Mouse (Mus musculus): ENCODE measurements around the gene BC037034. TPM values are rescaled to one million over a fixed set of nuclear protein-coding genes. Genes with fewer than 3 reads are reported as not detected.

The BC037034 gene
- 7.9 and 8.0 TPM in 2 replicates for polyA plus RNA-seq (2016; fragmentation: Nextera tagmentation; extraction: Ambion mirVana)

- Histone ChIP-seq H3K27me3 (replicated peaks) (no peaks in the 10 kb centered on the region), H3K4me3 (peak within 1 kb of the TSS; percentile 95), H3K4me1 (replicated peaks) (peaks cover 53% of the 10 kb centered on the region), H3K9ac (peak within 1 kb of the TSS; percentile 97), H3K4me2 (peak within 1 kb of the TSS; percentile 99), H3K9me3 (replicated peaks) (no peaks in the 10 kb centered on the region), H3K27ac (ENCODE audit: poor library complexity, severe bottlenecking) (peak within 1 kb of the TSS; percentile 67), H3K36me3 (peaks cover 48% of the 10 kb centered on the region)
- WGBS, result under 1% methylated on average over 70 of the region's 71 CpGs
- peak; percentile 89 for ATAC-seq (ENCODE audit: insufficient number of reproducible peaks, low FRiP score)
These were observed at the start of gene BC037034 for GRCm38 (mm10) chr5:138263260-138264206. TSS of gene BC037034 (minus strand) at chr5:138264033.

GRCm38 (mm10) chr5:138312795-138313194 is 49.0 kb upstream of the BC037034 start:
- ATAC-seq (ENCODE audit: insufficient number of reproducible peaks, low FRiP score), result no peak
- H3K36me3 ChIP-seq, result no peaks in the 10 kb centered on the region
- H3K9ac ChIP-seq, result no peak overlapping the region
- H3K4me2 ChIP-seq, result no peak overlapping the region
- no peak overlapping the region for H3K4me3 ChIP-seq
- no peaks in the 10 kb centered on the region for H3K4me1 ChIP-seq (replicated peaks)
- 0 out of 2 replicates have a peak, but pooled peaks cover under 1% of the 10 kb centered on the region for H3K9me3 ChIP-seq (replicated peaks)
- 73% methylated on average over 3 of the region's 3 CpGs for WGBS
- H3K27me3 ChIP-seq (replicated peaks), result no peaks in the 10 kb centered on the region
- H3K27ac ChIP-seq (ENCODE audit: poor library complexity, severe bottlenecking), result no peak overlapping the region

GRCm38 (mm10) chr5:138299613-138300012 is 35.8 kb upstream of the BC037034 start:
- Histone ChIP-seq H3K4me2 (no peak overlapping the region), H3K4me3 (no peak overlapping the region), H3K9me3 (replicated peaks) (no peaks in the 10 kb centered on the region), H3K9ac (no peak overlapping the region), H3K36me3 (no peaks in the 10 kb centered on the region), H3K27ac (ENCODE audit: poor library complexity, severe bottlenecking) (no peak overlapping the region), H3K4me1 (replicated peaks) (peaks cover 5% of the 10 kb centered on the region; the same call in 1 of the 2 replicates), H3K27me3 (replicated peaks) (no peaks in the 10 kb centered on the region)
- whole genome bisulfite sequencing, result 50% methylated on average over 2 of the region's 2 CpGs
- no peak for ATAC-seq (ENCODE audit: insufficient number of reproducible peaks, low FRiP score)

- Histone ChIP-seq H3K4me3 (no peak overlapping the region), H3K4me1 (replicated peaks) (peaks cover 5% of the 10 kb centered on the region; the same call in 1 of the 2 replicates), H3K27ac (ENCODE audit: poor library complexity, severe bottlenecking) (no peak overlapping the region), H3K36me3 (no peaks in the 10 kb centered on the region), H3K27me3 (replicated peaks) (no peaks in the 10 kb centered on the region), H3K9ac (no peak overlapping the region), H3K4me2 (no peak overlapping the region), H3K9me3 (replicated peaks) (no peaks in the 10 kb centered on the region)
- no peak for ATAC-seq (ENCODE audit: insufficient number of reproducible peaks, low FRiP score)
These were observed 30.3 kb upstream of the BC037034 start for GRCm38 (mm10) chr5:138294158-138294557.

DNA sequence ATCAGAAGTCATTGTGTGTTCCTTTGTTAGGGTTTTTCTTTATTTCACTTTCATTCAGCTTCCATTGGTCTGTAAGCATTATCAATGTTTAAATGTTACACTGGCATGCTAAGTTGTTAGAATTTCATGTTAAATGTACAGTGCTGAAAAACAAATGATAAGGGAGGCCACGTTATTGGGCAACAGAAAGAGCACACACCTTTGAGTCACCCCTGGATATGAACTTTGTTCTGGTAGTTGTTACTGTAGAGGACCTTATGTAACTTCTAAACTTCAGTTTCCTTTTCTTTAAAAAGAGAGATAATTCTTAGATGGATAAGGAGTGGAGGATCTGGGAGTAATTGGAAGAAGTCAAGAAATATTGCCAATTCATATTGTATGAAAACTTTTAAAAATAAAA is 27.8 kb upstream of the BC037034 start:
- 65% methylated on average over 1 of the region's 1 CpGs for whole genome bisulfite sequencing
- Histone ChIP-seq H3K9me3 (replicated peaks) (no peaks in the 10 kb centered on the region), H3K4me1 (replicated peaks) (no peaks in the 10 kb centered on the region), H3K36me3 (no peaks in the 10 kb centered on the region), H3K27me3 (replicated peaks) (no peaks in the 10 kb centered on the region), H3K9ac (no peak overlapping the region), H3K4me3 (no peak overlapping the region), H3K27ac (ENCODE audit: poor library complexity, severe bottlenecking) (no peak overlapping the region), H3K4me2 (no peak overlapping the region)
- ATAC-seq (ENCODE audit: insufficient number of reproducible peaks, low FRiP score), result no peak

GRCm38 (mm10) chr5:138287861-138288260 is 24.0 kb upstream of the BC037034 start:
- no peak overlapping the region for H3K4me2 ChIP-seq
- 69% methylated on average over 3 of the region's 3 CpGs for WGBS
- H3K36me3 ChIP-seq, result no peaks in the 10 kb centered on the region
- no peaks in the 10 kb centered on the region for H3K9me3 ChIP-seq (replicated peaks)
- H3K27ac ChIP-seq (ENCODE audit: poor library complexity, severe bottlenecking), result no peak overlapping the region
- no peak for ATAC-seq (ENCODE audit: insufficient number of reproducible peaks, low FRiP score)
- no peak overlapping the region for H3K4me3 ChIP-seq
- H3K9ac ChIP-seq, result no peak overlapping the region
- H3K27me3 ChIP-seq (replicated peaks), result no peaks in the 10 kb centered on the region
- no peaks in the 10 kb centered on the region for H3K4me1 ChIP-seq (replicated peaks)

DNA sequence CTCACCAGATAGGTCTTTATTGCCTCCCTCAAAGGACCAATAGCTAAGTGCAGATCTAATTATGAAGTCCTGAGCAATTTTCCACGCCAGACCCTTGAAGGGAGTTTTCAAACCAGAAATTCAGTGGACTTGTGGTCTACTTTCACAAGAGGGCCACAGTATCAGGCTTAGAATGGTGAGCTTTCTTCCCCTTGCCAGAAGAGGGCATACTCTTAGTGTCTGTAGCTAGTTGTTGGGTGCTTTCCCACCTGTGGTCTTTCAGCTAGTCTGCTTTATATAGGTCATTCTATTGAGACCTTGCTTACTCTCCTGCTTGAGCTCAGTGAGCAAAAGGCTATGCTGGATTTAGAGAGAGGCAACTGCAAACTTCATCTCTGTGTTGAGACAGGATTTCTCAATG is 19.7 kb upstream of the BC037034 start:
- H3K36me3 ChIP-seq, result no peaks in the 10 kb centered on the region
- 56% methylated on average over 1 of the region's 1 CpGs for WGBS
- H3K27me3 ChIP-seq (replicated peaks), result peaks cover 4% of the 10 kb centered on the region; the same call in 1 of the 2 replicates
- no peak for ATAC-seq (ENCODE audit: insufficient number of reproducible peaks, low FRiP score)
- H3K9ac ChIP-seq, result no peak overlapping the region
- H3K4me1 ChIP-seq (replicated peaks), result peaks cover 5% of the 10 kb centered on the region
- H3K4me3 ChIP-seq, result no peak overlapping the region
- H3K4me2 ChIP-seq, result no peak overlapping the region
- H3K27ac ChIP-seq (ENCODE audit: poor library complexity, severe bottlenecking), result no peak overlapping the region
- H3K9me3 ChIP-seq (replicated peaks), result peaks cover 7% of the 10 kb centered on the region; the same call in 1 of the 2 replicates

- no peak for ATAC-seq (ENCODE audit: insufficient number of reproducible peaks, low FRiP score)
- no peak overlapping the region for H3K4me3 ChIP-seq
- H3K9ac ChIP-seq, result no peak overlapping the region
- peaks cover 5% of the 10 kb centered on the region for H3K4me1 ChIP-seq (replicated peaks)
- peaks cover 8% of the 10 kb centered on the region for H3K36me3 ChIP-seq
- peaks cover 4% of the 10 kb centered on the region; the same call in 1 of the 2 replicates for H3K27me3 ChIP-seq (replicated peaks)
- no peak overlapping the region for H3K27ac ChIP-seq (ENCODE audit: poor library complexity, severe bottlenecking)
- no peak overlapping the region for H3K4me2 ChIP-seq
- 66% methylated on average over 2 of the region's 2 CpGs for WGBS
- peaks cover 7% of the 10 kb centered on the region; the same call in 1 of the 2 replicates for H3K9me3 ChIP-seq (replicated peaks)
These were observed 18.0 kb upstream of the BC037034 start for GRCm38 (mm10) chr5:138281798-138282197.

DNA sequence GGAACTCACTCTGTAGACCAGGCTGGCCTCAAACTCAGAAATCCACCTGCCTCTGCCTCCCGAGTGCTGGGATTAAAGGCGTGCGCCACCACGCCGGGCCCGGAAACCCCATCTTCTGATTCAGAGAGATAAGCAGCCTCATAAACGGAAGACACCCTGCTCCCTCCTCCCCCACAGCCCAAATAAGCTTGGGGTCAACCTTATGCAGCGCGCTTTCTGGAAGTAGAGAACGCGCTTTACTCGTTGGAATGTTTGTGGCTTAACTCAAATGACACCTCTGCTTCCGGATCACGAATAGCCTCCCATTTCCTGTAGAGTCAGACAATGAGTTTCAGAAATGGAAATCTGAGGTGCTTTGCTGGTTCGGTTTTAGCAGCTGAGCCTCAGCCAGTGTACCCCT is 17.0 kb upstream of the BC037034 start:
- peaks cover 7% of the 10 kb centered on the region; the same call in 1 of the 2 replicates for H3K9me3 ChIP-seq (replicated peaks)
- 88% methylated on average over 15 of the region's 15 CpGs for WGBS
- peak overlapping the region; percentile 80; the same call in 1 of the 2 replicates for H3K4me2 ChIP-seq
- H3K27me3 ChIP-seq (replicated peaks), result peaks cover 4% of the 10 kb centered on the region; the same call in 1 of the 2 replicates
- peaks cover 12% of the 10 kb centered on the region for H3K36me3 ChIP-seq
- no peak overlapping the region for H3K4me3 ChIP-seq
- H3K9ac ChIP-seq, result no peak overlapping the region
- H3K4me1 ChIP-seq (replicated peaks), result peaks cover 8% of the 10 kb centered on the region
- ATAC-seq (ENCODE audit: insufficient number of reproducible peaks, low FRiP score), result no peak
- no peak overlapping the region for H3K27ac ChIP-seq (ENCODE audit: poor library complexity, severe bottlenecking)

- Histone ChIP-seq H3K9ac (no peak overlapping the region), H3K36me3 (peaks cover 12% of the 10 kb centered on the region), H3K27ac (ENCODE audit: poor library complexity, severe bottlenecking) (no peak overlapping the region), H3K4me2 (peak overlapping the region; percentile 80), H3K9me3 (replicated peaks) (peaks cover 7% of the 10 kb centered on the region; the same call in 1 of the 2 replicates), H3K4me1 (replicated peaks) (peaks cover 12% of the 10 kb centered on the region), H3K27me3 (replicated peaks) (peaks cover 4% of the 10 kb centered on the region; the same call in 1 of the 2 replicates), H3K4me3 (peak overlapping the region; percentile 67)
- 19% methylated on average over 26 of the region's 26 CpGs for WGBS
- no peak for ATAC-seq (ENCODE audit: insufficient number of reproducible peaks, low FRiP score)
These were observed 16.6 kb upstream of the BC037034 start for GRCm38 (mm10) chr5:138280425-138280768.

DNA sequence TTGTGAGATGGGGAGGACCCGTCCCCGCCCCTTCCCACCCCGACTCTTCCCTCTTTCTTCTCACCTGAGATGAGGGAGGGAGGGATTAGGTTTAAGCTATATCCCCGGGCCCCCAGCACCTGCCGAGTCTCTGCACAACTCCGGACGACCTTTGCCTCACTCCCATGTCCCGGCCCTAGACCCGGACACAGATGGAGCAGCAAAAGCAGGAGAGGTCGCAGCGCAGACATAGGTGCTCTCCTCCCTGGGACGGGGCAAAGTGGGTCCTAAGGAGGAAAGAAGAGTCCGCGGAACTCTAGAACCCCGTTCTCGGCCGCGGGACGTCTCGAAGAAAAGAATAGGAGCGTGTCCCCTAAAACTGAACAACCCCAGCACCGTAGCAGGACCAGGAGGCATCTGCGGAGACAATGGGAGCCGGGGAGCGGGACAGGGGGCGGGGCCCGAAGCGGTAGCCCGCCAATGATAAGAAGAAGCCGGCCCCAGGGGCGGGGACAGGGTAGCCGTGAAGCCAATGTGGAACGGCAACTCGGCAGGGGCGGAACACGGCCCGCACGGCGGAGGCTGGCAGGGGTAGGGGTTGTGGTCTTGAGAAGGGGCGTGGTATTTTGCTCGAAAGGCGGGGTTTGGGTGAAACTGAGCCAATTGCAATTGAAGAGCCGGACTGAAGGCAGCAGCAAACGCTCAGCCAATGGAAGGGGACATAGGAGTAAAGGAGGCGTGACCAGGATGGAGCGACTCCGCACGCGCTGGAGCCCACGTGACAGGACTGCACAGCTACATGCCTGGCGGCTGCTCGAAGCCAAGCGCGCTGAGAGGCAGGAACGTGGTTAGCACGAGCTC is 16.0 kb upstream of the BC037034 start, which contains the start of the genes Gm43720, Gpc2 and Stag3:
Gene Gm43720 (minus strand): TSS at position 374 of the 840 bp plus-strand sequence.
Gene Gpc2 (minus strand): TSS at position 421 of the 840 bp plus-strand sequence.
Gene Stag3 (plus strand): TSS at position 656 of the 840 bp plus-strand sequence.
- Histone ChIP-seq H3K27me3 (replicated peaks) (peaks cover 4% of the 10 kb centered on the region), H3K9ac (peak within 1 kb of the TSS; percentile 75), H3K4me3 (peak within 1 kb of the TSS; percentile 67), H3K27ac (ENCODE audit: poor library complexity, severe bottlenecking) (no peak within 1 kb of the TSS), H3K9me3 (replicated peaks) (peaks cover 7% of the 10 kb centered on the region; the same call in 1 of the 2 replicates), H3K36me3 (peaks cover 12% of the 10 kb centered on the region), H3K4me1 (replicated peaks) (peaks cover 17% of the 10 kb centered on the region), H3K4me2 (peak within 1 kb of the TSS; percentile 80)
- peak; percentile 98 for ATAC-seq (ENCODE audit: insufficient number of reproducible peaks, low FRiP score)
- WGBS, result under 1% methylated on average over 56 of the region's 56 CpGs
